Mouse (Mus musculus) retina, adult 2 months (tissue): Measurements from ENCODE around the gene Nfe2.

ENCODE experiments used
- DNase-seq: peaks from one replicate; pipeline ENCODE4 v3.0.0-alpha.2; 2012; ENCODE audit warnings: low read depth, low spot score

Nfe2 gene

DNA sequence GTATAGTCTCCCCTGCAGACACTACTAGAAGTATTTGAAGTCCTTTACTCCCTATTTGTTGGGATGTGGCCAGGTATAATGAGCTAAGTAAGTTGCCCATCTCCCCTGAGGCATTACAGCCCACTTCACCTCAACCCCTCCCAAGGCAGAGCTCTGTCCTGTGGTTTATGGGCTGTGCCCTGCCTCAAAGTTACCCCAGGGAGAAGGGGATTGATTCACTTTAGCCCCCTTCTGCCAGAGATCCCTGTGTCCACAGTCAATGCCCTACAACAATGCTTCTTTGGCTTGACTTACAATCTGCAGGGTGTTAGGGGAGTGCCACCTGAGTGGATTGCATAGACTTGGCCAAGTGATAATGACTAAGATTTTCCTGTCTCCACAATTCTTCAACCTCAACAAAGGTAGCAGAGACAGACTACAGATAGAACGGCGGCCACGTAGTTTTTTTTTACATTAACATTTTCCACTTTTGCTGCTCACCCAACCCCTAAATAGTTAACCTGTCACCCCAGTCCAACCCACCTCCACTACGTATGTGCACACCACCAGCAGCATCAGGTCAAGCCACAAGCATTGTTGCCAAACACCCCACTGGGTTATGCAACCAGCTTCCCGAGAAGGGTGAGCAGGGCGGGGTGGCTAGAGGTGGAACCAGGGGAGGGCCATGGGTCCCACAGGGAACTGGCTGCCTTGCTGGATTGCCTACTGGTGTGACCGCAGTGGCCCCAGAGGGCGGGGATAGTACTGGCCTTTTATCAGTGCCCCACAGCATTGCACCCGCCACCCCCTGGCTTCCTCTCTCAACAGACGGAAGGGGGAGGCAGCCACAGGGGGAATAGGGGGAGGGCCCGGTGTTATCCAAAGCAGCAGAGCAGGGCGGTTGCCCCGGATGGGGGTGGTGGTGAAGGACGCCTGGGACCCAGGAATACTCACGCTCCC lies at the start of gene Nfe2:
TSS of gene Nfe2 (minus strand) at position 614 of the 939 bp plus-strand sequence.
- DNase-seq: no peak

DNA sequence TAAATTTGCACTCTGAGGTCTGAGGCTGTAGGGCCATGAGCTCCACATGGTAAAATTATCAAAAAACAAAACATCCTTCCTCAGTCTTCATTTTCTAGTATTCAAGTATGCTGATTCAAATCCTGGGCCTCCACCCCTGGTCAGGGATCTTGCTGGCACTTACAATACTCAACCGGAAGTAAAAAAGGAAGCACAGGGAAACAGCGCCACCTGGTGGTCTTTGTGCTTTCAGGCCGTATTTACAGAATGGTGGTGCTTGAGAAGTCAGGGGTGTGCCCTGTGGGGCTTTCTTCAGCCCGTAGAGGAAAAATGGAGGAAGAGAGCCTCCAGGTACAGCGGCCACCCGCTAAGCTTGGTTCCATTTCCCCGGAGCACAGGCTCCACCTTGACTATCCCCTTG lies 48.9 kb upstream of the Nfe2 start:
- peak; percentile 88 for DNase-seq

DNA sequence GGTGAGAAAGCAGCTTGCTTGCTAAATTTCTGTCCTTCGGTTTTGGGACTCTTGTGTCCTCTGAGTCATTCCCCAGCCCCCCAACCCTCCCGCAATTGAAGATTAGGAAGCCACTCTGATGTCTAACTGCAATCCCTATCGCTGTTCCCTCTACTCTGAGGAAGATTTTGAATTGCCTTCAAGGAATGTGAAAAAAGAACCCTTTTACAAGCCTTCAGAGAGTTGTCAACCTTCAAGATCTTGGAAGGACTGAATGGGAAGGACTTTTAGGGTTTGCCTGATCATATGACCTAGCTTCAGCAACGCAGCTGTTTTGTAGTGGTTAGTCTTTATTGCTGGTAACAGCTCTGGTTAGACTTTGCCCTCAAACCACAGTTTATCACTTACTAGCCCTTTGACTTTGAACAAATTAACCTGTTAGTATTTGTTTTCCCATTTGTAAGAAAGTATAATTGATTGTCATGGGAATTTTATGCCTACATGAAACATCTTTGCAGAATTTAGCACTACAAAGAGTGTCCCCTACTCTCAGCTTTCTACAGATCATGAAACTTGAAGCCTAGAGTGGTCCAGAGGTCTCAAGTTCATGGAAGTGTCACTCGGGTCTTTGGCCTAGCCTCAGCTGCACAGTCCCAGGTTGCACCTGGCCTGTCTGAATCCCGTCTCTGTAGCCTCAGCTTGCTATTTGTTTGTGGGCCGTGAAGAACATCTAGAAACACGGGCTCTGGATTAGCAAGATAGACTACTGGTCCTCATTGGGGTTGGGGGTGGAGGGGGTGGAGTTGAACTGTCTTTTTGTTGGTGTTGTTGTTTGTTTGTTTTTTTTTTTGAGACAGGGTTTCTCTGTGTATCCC lies 47.8 kb upstream of the Nfe2 start:
- no peak for DNase-seq

DNA sequence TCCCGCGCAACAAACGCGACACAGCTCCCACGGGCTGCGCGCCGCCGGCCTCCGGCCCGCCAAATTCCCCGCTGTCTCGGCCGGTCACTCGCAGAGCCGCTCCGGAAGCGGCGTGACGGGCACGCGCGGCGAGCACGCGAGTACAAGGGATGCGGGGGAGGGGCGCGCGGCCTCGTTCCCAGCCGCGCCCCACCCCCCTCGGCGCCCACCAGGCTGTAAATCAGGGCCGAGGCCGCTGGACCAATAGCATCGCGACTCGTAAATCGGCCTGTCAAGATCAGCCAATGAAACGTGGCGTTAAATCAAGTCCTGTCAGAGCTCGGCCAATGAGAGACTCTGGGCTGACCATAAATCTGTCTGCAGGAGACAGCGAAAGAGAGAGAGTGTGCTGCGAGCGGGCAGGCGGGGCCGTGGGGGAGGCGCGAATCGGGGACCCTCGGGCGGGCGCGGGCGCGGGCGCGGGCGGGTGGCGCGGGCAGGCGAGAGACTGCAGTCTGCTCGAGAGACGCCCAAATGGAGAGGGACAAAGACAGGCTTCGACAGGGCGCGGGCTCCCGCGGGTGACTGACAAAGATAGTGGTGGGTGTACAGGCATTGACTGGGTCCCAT lies 47.0 kb upstream of the Nfe2 start:
- DNase-seq: peak; percentile 95

DNA sequence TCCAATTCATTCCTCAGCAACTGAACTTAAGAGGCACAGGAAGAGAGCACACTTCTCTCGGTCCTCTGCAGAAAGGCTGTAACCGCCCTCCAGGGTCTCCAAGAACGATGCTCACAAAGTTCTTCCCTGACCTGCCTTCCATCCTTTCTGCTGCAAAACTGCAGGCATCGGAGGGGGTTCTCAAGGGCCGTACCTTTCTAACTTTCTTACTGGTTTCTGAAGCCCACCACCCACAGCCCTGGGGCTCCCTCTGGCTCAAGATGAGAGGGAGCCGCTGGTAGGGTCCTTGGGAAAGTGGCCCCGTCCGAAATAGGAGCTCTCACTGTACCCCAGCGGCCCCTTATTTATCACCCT lies 46.4 kb upstream of the Nfe2 start:
- DNase-seq: no peak

DNA sequence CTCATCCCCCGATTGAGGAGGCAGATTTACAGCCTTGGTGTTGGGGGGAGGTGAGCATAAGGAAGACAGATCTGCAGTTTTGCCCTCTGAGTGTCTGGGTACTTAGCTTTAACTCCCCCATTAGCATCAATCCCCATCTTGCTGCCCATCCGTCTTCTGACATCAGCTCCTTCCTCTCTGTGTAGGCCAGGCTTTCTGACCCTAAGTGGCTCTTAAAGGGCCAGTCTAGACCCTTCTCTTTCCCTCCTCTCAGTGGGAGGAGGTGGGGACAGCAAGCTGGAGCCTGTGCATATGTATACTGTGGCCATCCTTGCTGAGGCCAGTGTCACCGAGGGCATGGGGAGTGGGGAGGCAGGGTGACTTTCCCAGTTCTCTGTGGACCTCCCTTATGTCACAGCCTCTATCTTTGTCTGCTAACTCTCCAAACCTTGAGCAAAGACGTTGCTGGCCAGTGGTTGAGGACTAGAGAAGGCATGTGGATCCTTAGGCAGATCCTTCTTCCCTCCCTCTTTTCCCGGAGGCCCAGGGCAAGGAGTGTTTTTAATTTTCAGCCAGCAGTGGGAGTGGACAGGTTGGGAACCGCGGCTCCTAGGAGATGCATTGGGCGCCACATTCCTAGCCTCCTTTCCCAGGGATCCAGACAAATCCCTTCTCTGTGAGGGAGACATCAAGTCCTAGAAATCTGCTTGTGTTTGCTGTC lies 45.9 kb upstream of the Nfe2 start:
- no peak for DNase-seq

DNA sequence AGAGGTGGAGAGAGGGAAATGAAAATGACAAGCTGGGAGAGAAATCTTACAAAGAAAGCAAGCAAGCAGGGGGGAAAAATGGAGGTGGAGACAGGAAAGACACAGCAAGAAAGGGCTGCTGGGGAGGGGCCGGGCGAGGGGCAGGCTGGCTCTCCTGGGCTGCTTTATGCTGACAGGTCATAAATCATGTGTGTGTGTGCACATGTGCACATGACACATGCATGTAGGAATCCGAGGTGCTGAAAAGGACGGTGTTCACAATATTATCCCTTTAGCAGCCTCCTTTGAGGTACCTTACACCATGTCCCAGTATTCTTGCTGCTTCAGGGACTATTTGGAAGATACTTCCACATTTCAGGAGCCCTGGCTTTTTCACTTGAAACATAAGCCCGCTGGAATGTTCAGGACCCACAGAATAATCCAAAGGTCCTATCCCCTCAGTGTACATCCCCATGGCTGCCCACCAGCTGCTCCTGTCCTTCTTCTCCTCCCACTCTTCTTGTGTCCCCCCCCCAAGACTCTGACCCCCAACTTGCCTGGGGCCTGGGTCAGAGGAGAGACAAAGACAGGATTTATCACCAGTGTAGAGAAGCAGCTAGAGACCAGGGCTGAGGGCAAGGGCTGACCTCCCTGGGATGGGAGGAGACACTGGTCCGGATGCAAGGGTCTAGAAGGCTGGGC lies 44.3 kb upstream of the Nfe2 start:
- no peak for DNase-seq

DNA sequence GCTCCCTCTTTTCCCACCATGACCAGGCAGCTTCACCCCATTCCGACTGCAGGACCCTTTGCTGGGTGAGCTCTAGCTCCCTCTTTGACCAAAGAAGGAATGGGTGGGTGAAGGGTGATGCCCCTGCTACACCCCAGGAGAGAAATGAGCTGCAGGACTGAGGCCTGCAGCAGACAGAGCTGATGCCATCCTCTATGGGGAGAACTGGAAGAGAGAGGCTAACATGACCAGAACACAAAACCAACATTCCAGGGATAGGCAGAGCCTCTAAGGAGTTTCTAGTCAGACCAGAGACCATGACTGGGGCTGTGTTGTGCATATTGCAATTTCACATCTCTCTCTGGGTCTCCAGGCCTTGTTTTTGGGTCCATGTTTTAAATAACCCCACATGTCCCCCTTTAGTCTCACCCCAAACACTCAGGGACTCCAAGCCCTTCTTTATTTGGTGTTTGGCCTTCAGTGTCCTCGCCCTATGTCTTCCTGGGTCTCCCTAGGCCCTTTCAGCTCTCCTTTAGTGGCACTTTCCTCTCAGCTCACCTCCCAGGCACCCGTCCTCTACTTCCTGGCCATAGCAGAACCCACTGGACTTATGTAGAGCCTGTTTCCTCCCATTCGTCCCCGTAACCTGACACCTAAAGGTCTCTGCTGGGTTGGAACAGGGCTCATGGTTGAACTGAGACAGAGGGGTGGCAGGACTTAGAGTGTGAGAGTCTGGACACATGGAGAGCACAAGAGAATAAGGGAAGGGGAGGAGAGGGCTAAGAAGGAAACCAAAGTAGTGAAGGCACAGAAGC lies 43.5 kb upstream of the Nfe2 start:
- no peak for DNase-seq

DNA sequence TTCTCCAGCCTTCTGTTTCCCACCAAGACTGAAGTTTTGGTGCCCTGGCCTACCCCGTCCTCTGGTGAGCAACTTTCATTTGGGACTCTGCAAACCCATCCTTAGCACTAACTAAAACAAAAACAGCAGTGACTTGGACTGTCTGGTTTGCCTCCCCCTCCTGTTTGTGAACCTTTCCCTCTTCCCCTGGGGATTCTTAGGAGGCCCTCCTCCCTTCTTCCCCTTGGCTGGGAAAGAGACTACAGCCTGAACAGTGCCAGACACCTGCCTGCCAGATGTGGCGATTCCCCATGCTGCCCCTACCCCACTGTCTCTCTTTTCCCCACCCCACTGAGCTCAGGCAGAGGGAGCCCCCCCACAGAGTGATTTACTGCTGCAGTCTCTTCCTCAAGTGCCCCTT lies 42.8 kb upstream of the Nfe2 start:
- DNase-seq: no peak

DNA sequence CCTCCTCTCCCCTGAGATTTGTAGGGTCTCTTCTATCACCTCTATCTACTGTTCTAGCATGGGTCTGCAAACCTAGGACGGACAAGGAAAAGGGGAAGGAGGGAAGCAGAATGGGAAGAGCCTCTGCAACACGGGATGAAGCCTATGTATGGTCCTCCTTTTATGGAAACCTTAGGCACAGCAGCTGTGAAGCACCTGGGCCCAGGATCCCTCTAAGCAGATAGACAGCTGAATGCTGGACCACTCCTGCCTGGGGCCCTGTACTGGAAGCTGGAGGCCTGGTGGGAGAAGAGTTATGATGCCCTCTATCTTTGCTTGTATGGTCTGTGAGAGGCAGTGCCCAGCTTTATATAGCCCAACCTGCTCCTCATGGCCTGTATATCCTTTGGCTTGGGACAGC lies 42.4 kb upstream of the Nfe2 start:
- DNase-seq: no peak

DNA sequence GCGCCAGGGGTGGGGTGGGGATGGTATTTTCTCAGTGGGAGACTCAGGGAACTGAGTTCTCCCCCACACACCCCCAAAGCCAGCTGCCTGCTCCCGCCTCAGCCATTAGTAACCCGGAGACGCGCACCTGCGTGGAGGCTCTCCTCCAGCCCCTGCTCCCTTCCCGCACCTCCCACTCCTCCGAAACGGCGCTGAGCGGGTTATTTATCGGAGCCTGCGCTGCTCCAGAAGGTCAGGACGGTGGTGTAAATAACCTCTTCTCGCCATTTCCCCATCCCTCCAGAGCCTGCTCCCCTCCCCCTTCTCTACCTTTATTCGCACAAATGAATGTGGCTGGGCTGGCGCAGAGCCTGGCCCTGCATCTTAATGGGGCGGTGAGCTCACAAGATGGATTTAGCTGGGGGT lies 41.9 kb upstream of the Nfe2 start:
- DNase-seq: no peak

DNA sequence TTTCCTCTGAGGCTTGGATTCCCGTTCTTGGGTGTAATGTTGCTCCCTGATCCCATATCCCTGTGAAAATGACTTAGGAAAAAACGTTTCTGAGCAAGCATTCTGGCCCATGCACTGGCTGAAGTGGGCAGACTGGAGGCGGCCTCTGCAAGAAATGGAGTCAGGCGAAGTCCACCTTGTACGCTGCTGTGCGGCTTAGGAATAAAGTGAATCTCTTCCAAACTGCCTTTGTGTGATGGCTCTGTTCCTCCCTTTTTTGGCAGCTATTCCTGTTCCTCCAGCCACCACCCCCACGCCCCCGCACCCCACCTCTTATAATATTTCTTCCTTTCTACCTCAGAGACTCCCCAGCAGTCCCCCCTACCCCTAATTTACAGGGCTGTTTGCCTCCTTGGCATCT lies 41.4 kb upstream of the Nfe2 start:
- DNase-seq: no peak

DNA sequence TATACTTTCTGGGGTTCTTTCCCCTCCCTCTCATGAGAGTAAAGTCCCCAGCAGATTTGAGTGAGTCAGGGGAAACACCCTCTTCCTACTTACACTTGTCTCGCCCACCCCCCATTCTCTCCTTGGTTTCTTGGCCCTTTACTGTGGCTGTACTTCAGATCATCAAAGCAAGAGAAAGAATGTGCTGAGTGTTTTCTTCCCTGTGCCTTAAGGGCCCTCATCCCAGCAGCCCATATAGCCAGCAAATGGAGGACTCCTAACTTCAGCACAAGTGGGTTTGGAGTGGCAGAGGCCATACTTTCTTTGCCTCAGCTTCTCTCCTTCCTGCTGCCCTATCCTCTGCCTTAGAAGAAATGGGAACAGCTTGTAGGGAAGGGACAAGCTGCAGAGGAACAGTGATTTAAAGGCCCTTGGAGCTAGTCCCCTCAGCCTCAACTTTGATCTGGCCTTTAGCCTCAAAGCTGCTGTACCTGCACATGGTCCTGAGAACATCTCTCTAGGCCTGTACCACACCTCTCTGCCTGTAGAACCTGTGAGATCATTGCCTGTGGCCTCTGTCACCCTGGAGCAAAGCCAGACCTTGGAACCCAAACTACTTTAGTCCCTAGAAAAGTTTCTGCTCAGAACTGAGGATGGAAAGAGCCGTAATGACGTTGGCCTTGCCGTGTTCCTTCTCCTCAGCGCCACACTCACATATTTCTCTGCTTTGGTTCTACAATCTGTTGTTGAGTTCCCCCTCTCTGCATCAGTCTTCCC lies 40.8 kb upstream of the Nfe2 start:
- DNase-seq: no peak

DNA sequence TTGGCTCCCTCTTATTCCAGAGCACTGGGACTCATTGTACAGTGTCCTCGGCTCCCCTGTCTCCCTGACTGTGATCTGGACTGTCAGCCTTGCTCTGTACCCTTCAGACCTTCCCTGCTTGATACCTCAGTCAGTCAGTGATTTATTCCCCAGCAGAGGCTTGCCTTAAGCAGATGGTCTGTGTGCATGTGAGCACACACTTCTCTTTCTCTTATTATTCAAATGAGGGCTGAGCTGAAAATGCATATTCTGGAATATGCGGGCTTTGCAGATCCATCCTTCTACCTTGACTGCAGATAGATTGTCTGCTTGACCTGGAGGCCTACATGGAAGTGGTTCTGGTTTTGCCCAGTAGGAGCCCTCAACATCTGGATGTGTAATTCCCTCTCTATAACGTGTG lies 39.8 kb upstream of the Nfe2 start:
- no peak for DNase-seq

DNA sequence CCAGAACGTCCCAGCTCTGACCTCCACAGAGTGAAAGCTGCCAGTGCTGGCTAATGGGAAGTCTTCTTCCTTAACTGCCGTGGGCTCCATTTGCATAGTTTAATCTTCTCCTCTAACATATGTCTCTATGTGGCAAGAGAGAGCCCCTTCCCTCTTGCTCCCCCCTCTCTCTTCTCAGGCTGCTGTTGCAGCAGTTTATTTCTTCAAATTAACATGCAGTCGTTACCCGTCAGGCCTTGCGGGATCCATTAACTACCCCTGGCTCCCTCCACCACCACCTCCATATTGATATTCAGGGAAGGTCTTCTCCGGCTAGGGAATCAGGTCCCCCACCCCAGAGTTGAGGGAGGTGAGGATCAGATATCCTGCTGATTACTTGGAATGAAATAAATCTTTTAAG lies 39.1 kb upstream of the Nfe2 start:
- DNase-seq: no peak

DNA sequence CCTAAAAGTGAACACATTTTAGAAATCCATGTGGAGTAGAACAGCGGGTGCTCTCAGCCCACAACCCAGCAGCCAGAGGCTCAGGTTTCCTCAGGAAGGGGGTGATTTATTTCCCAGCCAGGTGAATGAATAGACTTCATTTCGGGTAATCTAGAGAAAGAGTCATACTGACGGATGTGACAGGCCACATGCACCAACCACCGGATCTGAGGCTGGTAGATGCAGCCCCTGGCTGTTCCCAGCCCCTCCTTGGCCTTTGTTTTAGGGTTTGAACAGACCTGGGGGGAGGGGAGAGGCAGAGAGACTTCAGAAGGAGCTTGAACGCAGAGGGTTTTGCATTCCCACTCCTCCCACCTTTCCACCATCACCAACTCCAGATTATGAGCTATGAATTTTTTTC lies 37.6 kb upstream of the Nfe2 start:
- DNase-seq: no peak

DNA sequence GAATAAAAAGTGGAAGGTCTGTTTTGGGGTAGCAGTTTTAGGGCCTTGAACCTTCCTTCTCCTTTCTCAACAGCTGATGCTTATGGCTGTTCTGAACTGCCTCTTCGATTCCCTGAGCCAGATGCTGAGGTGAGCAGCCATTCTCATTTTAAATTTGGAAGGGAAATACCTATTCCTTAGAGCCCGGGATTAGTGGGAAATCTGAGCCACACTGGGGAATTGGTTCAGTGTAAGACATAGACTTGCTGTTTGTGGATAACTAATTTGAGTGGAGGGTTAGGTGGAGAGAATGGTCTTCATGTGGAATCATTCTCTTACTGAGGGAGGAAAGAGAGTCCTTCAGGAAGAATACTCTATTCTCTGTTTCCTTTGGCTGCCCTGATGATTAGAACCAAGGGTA lies 36.4 kb upstream of the Nfe2 start:
- no peak for DNase-seq

DNA sequence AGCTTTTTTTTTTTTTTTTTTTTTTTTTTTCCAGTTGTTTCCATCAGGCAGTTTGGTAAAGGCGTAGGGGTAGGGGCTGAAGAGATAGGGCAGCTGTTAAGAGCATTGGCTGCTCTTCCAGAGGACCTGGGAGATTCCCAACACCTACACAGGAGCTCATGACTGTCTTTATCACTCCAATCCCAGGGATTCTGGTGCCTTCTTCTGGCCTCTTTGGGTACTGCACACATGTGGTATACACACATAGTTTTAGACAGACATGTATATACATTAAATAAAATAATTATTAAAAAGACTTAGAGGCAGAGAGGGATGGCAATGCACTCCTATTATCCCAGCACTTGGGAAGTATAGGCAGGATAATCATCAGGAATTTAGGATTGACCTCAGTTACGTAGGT lies 35.2 kb upstream of the Nfe2 start:
- no peak for DNase-seq

DNA sequence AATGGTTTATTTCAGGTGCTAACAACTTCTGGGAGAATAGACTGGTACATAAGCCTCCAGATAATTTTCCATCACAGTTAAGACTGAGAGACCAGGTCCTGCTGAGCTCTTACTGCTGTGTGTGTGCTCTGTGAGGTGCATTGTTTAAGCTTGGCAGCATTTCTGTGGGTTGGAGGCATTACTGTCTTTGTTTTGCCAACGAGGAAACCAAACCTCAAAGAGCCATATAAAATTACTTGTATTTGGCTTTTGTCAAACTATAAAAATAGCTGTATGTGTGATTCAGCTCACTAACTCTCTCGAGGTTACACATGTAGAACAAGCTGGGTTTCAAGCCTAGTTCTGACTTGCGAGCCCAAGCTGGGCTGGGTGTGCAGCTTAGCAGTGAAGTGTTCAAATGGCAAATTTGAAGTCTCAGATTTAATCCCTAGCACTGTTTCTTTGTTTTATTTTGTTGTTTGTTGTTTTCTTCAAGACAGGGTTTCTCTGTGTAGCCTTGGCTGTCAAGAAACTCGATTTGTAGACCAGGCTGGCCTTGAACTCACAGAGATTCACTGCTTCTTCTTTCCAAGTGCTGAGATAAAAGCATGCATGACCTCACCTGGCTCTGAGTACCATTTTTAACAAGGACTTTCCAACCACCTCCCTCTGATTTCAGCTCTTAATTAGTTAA lies 34.6 kb upstream of the Nfe2 start:
- DNase-seq: no peak
